Mouse (Mus musculus) thymus, postnatal 36 days (tissue): Measurements from ENCODE around the gene Ube2a.

Experiments
- DNase-seq, 2 experiments: peaks; one replicate each; pipeline ENCODE4 v3.0.0; 2022; ENCODE audit warnings: mixed read lengths in 2 of 2

Gene Ube2a

DNA sequence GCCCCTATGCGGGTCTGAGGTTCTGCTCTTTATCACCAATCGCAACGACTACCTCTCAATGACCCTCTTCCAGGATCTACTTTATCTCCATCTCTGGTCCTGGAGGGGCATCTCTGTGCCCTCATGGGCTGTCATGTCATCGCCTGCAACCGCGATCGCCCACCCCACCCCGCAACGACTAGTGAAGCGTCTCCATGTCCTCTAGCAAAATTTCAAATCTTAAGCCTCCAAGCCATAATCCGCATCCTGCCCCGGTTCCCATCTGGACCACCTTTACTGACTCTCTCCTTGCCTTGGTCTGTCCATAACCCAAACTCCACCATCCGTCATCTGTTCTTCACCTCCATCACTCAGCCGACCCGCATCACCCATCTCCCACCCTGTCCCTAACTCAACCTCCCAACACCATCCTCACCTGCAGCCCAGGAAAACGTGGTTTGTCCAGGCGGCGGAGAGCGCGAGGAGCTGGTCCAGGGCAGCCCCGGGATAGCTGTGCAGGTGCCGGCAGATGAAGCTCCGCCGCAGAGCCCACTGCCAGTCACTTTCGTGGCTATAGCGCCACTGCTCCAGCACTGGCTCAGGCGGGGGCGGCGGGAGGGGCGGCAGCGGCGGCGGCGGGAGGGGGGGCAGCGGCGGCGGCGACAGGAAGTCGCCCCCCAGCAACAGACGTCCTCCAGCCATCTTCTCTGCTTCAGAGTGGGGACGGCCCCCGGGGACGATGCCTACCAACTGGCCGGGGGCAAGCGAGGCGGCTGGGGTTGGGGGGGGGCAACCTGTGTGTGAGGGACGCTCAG is 28.8 kb downstream of the Ube2a start, which contains the start of gene Nkrf:
Nkrf (minus strand) TSS at position 579 of the 794 bp plus-strand sequence.
- DNase-seq = peak; percentile 47 to 65

DNA sequence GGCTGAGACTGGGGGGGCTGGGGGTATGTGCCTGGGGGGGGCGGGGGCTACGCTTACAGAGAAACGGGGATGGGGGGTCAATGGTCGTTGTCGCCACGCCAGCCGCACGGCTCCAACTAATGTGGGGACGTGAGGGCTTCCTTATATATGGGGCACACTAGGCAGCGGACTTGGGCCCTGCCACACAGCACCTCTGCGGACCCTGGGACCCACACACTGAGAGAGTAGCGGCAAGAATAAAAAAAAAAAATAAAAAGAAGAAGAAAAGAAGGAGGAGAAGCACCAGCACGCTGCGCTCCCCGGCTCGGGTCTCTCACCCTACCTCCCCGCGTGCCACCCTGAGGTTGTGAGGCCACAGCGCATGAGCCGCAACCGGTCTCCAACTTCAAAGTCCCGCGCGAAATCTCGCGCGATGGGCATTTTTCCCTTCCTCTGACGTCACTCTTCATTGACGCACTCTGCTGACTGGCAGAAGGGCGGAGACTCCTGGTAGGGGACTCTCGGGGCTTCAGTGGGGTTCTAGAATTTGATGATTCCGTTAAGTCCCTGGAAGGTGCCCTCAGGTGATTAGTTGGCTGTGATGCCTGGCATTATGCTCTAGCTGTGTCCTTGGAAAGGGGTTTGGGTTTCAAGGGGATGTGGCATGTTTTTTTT is 29.5 kb downstream of the Ube2a start:
- peak; percentile 90 to 93 for DNase-seq

DNA sequence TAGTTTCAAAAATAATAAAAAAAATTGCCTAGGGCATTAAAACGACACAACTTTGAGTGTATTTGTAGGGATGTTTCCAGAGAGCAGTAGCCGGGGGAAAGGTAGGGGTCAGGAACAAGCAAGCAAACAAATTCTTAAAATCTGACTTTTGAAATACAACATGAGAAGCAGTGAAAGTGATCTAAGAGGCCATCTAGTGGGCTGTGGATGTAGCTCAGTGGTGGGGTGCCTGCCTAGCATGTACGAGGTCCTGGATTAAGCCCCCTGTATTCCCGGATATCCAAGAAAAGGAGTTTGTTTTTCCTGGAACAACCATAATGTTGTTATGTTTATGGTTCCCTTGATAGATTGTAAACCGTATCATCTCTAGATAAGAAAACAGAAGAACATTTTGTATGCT is 32.8 kb downstream of the Ube2a start:
- DNase-seq = no peak

DNA sequence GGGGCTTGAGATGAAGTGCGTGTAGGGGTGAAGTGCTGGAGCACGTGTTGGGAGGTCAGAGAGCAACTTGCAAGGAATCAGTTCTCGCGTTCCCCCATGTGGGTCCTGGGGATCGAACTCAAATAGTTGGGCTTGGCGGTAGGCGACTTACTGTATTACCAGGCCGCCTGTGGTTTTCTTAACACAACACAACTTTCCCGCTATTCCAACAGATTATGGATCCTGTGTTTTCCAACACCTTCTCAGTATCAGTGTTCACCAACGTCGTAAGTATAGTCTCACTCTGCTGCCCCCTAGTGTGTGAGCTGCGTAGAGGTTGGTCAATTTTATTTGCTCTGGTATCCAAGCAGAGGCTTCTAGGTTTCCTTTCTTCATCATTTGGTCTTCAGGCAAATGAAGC is 37.6 kb downstream of the Ube2a start:
- DNase-seq = peak; percentile 27 to 36

DNA sequence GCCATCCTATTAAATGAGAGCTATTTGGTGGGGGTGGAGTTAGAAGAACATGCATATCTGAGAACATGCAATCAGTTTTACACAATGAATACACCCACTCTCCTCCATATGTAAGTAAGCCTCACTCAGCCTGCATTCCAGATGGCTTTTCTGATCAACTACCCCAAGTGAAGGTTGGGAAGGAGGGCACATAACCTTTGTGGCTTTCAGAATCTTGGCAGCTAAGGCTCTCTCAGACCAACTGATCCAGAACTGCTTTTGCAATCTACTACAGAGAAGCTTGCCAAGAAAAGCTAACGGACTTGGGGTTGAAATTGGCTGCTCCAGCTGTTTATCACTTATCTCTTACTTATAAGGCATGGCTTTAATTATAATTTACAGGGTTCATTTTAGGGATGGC is 44.0 kb downstream of the Ube2a start:
- DNase-seq = no peak

DNA sequence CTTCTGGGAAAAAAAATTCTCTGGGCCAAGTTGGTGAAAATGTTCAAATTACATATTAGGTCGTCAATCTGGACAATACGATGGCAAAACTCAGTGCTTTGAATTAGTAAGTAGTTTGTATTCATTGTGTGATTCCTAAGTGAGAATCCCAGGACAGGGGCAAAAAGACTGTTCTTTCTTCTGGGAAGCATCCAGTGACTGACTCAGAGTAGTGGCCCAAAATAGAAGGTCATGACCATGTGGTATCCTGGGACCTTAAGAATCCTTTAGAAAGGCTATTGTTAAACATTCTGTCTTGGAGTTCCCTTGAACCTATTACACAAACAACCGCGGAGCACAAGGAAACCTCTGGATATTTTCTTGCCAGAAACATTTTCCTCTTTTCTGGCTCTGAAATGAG is 47.6 kb downstream of the Ube2a start:
- no peak for DNase-seq

DNA sequence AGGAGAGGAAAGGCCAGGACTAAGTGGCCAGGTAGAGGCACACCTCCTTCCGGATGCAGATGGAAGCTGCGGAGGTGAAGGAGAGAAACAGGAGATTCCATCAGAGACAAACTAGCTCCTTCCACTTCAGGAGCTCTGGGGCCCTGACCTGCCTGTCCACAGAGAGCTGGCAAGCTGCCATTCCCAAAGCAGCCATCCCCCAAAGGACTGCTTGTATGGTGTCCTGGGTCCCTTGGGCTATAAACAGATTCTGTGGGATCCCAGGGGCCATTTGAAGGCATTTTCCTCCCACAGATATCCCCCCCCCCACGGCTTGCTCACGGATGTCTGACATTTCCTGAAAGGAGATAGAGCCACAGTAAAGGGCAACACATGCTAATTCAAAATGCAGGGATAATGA is 55.1 kb downstream of the Ube2a start:
- no peak for DNase-seq

DNA sequence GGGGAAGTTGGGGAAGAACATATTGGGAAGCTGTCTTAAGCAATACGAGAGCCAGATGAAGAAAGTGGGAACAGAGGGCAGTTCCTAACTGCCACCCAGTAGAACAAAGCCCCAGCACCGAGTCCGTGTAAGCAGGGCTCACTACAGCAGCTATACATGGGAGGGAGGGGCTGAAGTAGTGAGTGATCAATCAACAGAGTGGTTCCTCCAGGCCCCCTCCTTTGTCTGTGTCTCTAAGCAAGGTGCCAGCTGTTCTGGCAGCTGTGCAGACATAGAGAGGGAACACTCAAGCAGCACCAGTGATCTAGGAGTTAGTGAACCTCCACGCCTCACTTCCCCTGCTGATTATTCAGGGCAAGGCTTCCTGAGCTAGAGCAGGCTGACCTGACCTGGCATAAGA is 56.0 kb downstream of the Ube2a start:
- no peak for DNase-seq

DNA sequence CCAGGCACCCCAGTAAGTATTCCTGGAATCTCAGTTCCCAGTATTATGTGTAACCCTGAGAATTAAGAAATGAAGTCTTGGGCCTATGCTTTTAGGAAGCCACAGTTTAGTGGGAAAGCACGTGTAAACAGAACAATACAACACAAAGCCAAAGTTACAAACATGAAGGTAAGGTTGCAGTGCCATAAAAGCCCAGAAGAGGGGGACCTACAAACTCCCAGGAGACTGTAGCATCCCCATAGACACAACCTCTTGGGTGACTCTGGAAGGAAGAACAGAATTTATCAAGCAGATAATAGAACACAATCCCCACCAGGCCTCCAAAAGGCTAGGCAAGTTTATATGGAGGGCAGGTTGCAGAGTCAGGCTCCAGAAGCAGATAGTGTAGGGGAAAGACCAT is 56.9 kb downstream of the Ube2a start:
- DNase-seq = peak in 1 of 2 experiments; percentile 16
